Mouse (Mus musculus) lung, postnatal 0 days (tissue): Measurements from ENCODE around the gene Tcp11l2.

Source experiments
- CTCF ChIP-seq: IDR thresholded peaks from 2 replicates; pipeline ENCODE4 v1.5.1; 2016; ENCODE audit warnings: antibody characterized with exemption, mild to moderate bottlenecking
- EP300 ChIP-seq: IDR thresholded peaks from 2 replicates; pipeline ENCODE4 v1.6.1; 2016; ENCODE audit warnings: antibody characterized with exemption, mild to moderate bottlenecking, control low read depth

DNA sequence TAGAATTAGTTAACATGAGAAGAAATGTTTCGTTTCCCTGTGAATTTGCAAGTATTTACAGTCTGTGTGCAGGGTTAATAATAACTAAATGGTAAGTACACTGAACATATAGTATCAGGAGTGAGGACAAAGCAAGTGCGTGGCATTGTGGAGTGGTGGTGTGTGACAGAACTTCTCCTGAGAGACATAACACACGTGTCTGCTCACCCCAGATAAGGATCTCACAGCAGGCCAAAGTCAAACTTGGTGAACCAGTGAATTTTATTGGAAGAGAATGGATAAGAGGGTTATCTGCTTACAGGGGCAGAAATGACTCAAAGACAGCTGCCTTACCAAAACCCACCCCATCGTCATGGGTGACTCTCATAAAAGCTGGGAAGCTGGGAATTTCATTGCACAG lies 72.5 kb downstream of the Tcp11l2 start:
- TF ChIP-seq CTCF (no peak), EP300 (no peak)
